Mouse (Mus musculus) embryonic fibroblast, embryonic 13.5 days (primary cell): ENCODE results near the gene Prf1.

Source experiments
- CTCF ChIP-seq: IDR thresholded peaks from 2 replicates; pipeline ENCODE4 v1.5.1; 2011; ENCODE audit warnings: mild to moderate bottlenecking, control low read depth, low read length, moderate library complexity, borderline replicate concordance; ENCODE audit not compliant: insufficient read depth
- POLR2A ChIP-seq: IDR thresholded peaks from 2 replicates; pipeline ENCODE4 v1.6.1; 2011; ENCODE audit warnings: low read depth, mild to moderate bottlenecking, control low read depth, low read length, moderate library complexity

- no peak for TF ChIP-seq POLR2A
- no peak for TF ChIP-seq CTCF
These were observed 20.6 kb upstream of the Prf1 start for GRCm38 (mm10) chr10:61277051-61277450.
